Comparison of ENCODE assay signal across 12 mouse cellular contexts in the genomic region with DNA sequence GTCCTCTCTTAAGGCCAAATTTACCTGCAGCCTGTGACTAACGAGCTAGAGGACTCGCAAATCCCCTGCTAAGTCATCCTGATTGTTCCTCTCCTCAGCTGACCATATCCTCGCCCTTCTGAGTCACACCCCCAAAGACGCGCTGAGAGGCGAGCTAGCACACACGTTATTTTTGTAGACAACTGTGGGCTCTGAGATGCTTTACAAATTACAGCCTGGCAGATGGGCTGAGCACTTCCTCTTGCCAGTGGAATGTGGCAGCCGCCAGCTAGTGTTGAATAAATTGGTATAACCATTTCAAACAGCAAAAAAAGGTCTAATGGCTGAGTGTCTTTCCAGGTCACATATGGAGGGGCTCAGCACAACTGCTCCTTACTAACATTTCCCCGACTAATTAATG.
DNase-seq lines count a peak whose midpoint lies in the region; ATAC-seq lines count a peak whose summit lies in the region.
"Had no signal": no experiment of that assay in that cellular context is flagged by ENCODE, and none has a peak within 500 bp of the region (broad histone marks: within the 10 kb centered on the region; RNA-seq: fewer than 3 reads in every experiment).

No protein-coding gene starts in this region.

- WGBS in forebrain, embryonic 13.5 days, result 67% methylated on average over 9 of the region's 9 CpGs
- WGBS in forebrain, embryonic 11.5 days, result 82% methylated on average over 9 of the region's 9 CpGs

- ATAC-seq in forebrain, embryonic 13.5 days, result peak; percentile 75
- ATAC-seq in forebrain, embryonic 11.5 days (replicated peaks; ENCODE audit: low FRiP score), result no peak

- 0 out of 2 replicates have a peak, but pooled peaks cover 2% of the 10 kb centered on the region for H3K4me1 ChIP-seq in forebrain, embryonic 13.5 days
- no peaks in the 10 kb centered on the region for H3K4me1 ChIP-seq in forebrain, embryonic 11.5 days (replicated peaks; ENCODE audit: control insufficient read depth, insufficient read depth, low read length)
- H3K4me1 ChIP-seq: liver, embryonic 15.5 days; stomach, embryonic 15.5 days had no signal

- H3K27ac ChIP-seq in forebrain, embryonic 13.5 days, result peak overlapping the region; percentile 57; the same call in 1 of the 2 replicates
- no peak overlapping the region for H3K27ac ChIP-seq in forebrain, embryonic 11.5 days (ENCODE audit: low read depth, low read length)
- H3K27ac ChIP-seq: hindbrain, embryonic 10.5 days; kidney, postnatal 0 days; liver, embryonic 15.5 days; stomach, embryonic 15.5 days had no signal

- DNase-seq in forebrain, embryonic 11.5 days (ENCODE audit: low spot score), result no peak
- peak; percentile 39 for DNase-seq in brain, embryonic 18.5 days (ENCODE audit: low read depth, low spot score)
- DNase-seq in frontal cortex, postnatal 36 days (ENCODE audit: low spot score in 2 of 2), result peak; percentile 66 to 85
- peak; percentile 81 for DNase-seq in right cerebral cortex, adult 18-20 months
- no peak for DNase-seq in kidney, postnatal 36 days
- DNase-seq in urinary bladder, postnatal 25 days (ENCODE audit: low spot score), result no peak
- no peak for DNase-seq in kidney, adult 9 months

- no peaks in the 10 kb centered on the region for H3K9me3 ChIP-seq in forebrain, embryonic 13.5 days (replicated peaks)
- no peaks in the 10 kb centered on the region for H3K9me3 ChIP-seq in forebrain, embryonic 11.5 days (ENCODE audit: control insufficient read depth, low read length)
- H3K9me3 ChIP-seq: hindbrain, embryonic 10.5 days; liver, embryonic 15.5 days; stomach, embryonic 15.5 days had no signal

- no peak overlapping the region for H3K4me3 ChIP-seq in forebrain, embryonic 13.5 days
- no peak overlapping the region for H3K4me3 ChIP-seq in forebrain, embryonic 11.5 days (ENCODE audit: low read depth, low read length)
- H3K4me3 ChIP-seq: hindbrain, embryonic 10.5 days; liver, embryonic 15.5 days; stomach, embryonic 15.5 days had no signal

- H3K27me3 ChIP-seq in forebrain, embryonic 13.5 days, result no peaks in the 10 kb centered on the region
- no peaks in the 10 kb centered on the region for H3K27me3 ChIP-seq in forebrain, embryonic 11.5 days (ENCODE audit: control insufficient read depth, insufficient read depth, low read length)
- H3K27me3 ChIP-seq: liver, embryonic 15.5 days; stomach, embryonic 15.5 days had no signal

- no peak overlapping the region for H3K9ac ChIP-seq in forebrain, embryonic 13.5 days
- no peak overlapping the region for H3K9ac ChIP-seq in forebrain, embryonic 11.5 days (ENCODE audit: low read length)
- H3K9ac ChIP-seq: liver, embryonic 15.5 days; stomach, embryonic 15.5 days had no signal

- H3K4me2 ChIP-seq in forebrain, embryonic 13.5 days, result no peak overlapping the region
- no peak overlapping the region for H3K4me2 ChIP-seq in forebrain, embryonic 11.5 days (ENCODE audit: low read depth, low read length, severe bottlenecking)
- H3K4me2 ChIP-seq: liver, embryonic 15.5 days; stomach, embryonic 15.5 days had no signal

- peaks cover 61% of the 10 kb centered on the region for H3K36me3 ChIP-seq in forebrain, embryonic 13.5 days (ENCODE audit: poor library complexity, severe bottlenecking)
- no peaks in the 10 kb centered on the region for H3K36me3 ChIP-seq in forebrain, embryonic 11.5 days (ENCODE audit: control insufficient read depth, insufficient read depth, low read length)

Comparison
In these comparisons a context has a peak if more than half of its experiments do, and no peak if none do; other contexts are left out.
1. DNase-seq: peak in brain, embryonic 18.5 days (single experiment), frontal cortex, postnatal 36 days (2 of 2) and right cerebral cortex, adult 18-20 months (single experiment); none in forebrain, embryonic 11.5 days (single experiment), kidney, postnatal 36 days (0 of 2), urinary bladder, postnatal 25 days (single experiment) and kidney, adult 9 months (single experiment).